Mouse (Mus musculus) forebrain, embryonic 13.5 days (tissue): ENCODE measurements around the gene Cox20. TPM values are rescaled to one million over a fixed set of nuclear protein-coding genes. Genes with fewer than 3 reads are reported as not detected.
A peak's percentile ranks its signal among the peaks of the same experiment; 100 is the strongest.

Source experiments
- ATAC-seq: fragments of 200-750 bp; cut with Nextera tagmentation; 2 replicates; pipeline ENCODE4 v1.8.0; 2017
- H3K27ac ChIP-seq: fragments of 300-500 bp; sonication (generic); 2 replicates; pipeline ENCODE4 v1.5.1; 2015; ENCODE audit warnings: inconsistent platforms, mild to moderate bottlenecking, moderate library complexity
- H3K27me3 ChIP-seq: fragments of 300-500 bp; sonication (generic); 2 replicates; pipeline ENCODE4 v1.6.1; 2015; ENCODE audit warnings: mild to moderate bottlenecking, inconsistent platforms
- H3K36me3 ChIP-seq: fragments of 300-500 bp; sonication (generic); 2 replicates; pipeline ENCODE4 v1.6.1; 2015; ENCODE audit warnings: mild to moderate bottlenecking, inconsistent platforms; ENCODE audit not compliant: poor library complexity, severe bottlenecking
- H3K4me1 ChIP-seq: fragments of 300-500 bp; sonication (generic); 2 replicates; pipeline ENCODE4 v1.6.1; 2015; ENCODE audit warnings: inconsistent platforms
- H3K4me2 ChIP-seq: fragments of 300-500 bp; sonication (generic); 2 replicates; pipeline ENCODE4 v1.6.1; 2015; ENCODE audit warnings: inconsistent platforms, mild to moderate bottlenecking, moderate library complexity
- H3K4me3 ChIP-seq: fragments of 300-500 bp; sonication (generic); 2 replicates; pipeline ENCODE4 v1.5.1; 2015; ENCODE audit warnings: mild to moderate bottlenecking, inconsistent platforms
- H3K9ac ChIP-seq: fragments of 300-500 bp; sonication (generic); 2 replicates; pipeline ENCODE4 v1.6.1; 2015; ENCODE audit warnings: mild to moderate bottlenecking, inconsistent platforms
- H3K9me3 ChIP-seq: fragments of 300-500 bp; sonication (generic); replicated peaks from 2 replicates; pipeline ENCODE4 v1.6.1; 2016; ENCODE audit warnings: inconsistent platforms
- WGBS: fragments of 180-500 bp; shearing (Covaris S2); methylation state at CpG from one replicate; pipeline ENCODE4 v1.1.7; 2015; 5-methylcytosine and 5-hydroxymethylcytosine counted together
- microRNA-seq: library from miRNA; unstranded; fragments of <30 nt; microRNA quantifications from one replicate; pipeline ENCODE4, GENCODE M21; 2016
- polyA plus RNA-seq: library from polyadenylated mRNA; unstranded; fragments of >200 nt; fragmentation: Nextera tagmentation; extraction: Ambion mirVana; gene quantifications from 2 replicates; pipeline ENCODE4 v1.2.1, GENCODE M21; 2015

Gene Cox20
- polyA plus RNA-seq, 1 experiment from 2014 or later: 191 TPM

DNA sequence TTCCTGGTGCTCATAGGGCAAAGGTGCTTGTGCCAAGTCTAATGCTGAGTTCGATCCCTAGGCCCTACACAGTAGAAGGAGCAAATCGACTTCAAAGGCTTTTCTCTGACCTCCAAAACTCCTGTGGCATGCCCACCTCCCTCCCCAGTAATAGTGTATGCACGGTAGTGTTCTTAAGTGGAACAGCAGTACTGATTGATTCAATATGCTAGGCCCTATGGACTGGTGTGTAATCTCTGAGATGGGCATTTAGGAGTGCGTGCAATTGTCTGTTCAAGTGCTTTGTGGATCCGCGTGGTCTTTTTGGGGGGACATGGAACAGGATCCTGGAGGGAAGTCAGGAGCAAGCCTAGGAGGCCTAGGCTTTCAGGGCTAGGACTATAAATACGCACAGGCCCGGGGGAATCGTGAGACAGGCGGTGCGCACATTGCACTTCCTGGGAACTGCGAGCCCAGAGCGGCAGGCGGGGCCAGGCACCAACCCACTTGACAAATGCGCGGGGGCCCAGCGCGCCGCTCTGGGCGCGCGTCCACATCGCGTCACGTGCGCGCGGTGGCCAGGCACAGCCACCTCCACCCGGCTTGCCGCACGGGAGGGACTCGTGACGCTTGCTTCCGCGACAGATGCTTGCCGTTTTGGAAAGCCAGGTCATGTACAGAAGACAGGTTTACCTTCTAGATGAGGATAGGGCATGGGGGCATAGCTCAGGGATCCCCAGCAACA is 49.8 kb downstream of the Cox20 start:
- peak; percentile 98 for ATAC-seq
- H3K27ac ChIP-seq: peak overlapping the region; percentile 81
- WGBS: 3% methylated on average over 36 of the region's 36 CpGs

DNA sequence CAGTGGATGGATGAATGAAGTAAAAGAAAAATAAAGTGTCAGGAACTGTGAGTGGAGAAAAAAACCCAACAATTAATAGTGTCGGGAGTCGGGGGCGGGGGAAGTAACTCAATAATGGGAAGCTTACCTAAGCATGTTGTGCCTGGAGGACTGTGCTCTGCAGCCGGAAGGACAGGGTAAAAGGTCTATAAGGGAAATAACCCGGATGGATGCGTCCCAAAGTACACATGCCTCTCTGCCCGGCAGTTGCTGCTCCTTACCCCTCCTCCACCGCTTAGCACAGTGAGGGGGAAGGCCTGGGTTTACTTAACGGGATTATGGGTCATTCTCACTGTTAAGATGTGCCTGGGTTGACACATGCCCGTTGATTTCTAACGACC is 50.3 kb downstream of the Cox20 start:
- Histone ChIP-seq H3K9ac (peak overlapping the region; percentile 69), H3K27ac (peak overlapping the region; percentile 81), H3K27me3 (no peaks in the 10 kb centered on the region), H3K4me3 (peak overlapping the region; percentile 49), H3K4me1 (peaks cover 9% of the 10 kb centered on the region; the same call in 1 of the 2 replicates), H3K4me2 (peak overlapping the region; percentile 71), H3K9me3 (no peaks in the 10 kb centered on the region), H3K36me3 (no peaks in the 10 kb centered on the region)
- peak; percentile 77 for ATAC-seq
- WGBS: 2% methylated on average over 11 of the region's 11 CpGs

More for the DNA sequence above, 49.8 kb downstream of the Cox20 start:
- Histone ChIP-seq H3K4me1 (peaks cover 9% of the 10 kb centered on the region; the same call in 1 of the 2 replicates), H3K4me2 (peak overlapping the region; percentile 71), H3K9me3 (no peaks in the 10 kb centered on the region), H3K4me3 (peak overlapping the region; percentile 49), H3K27me3 (no peaks in the 10 kb centered on the region), H3K36me3 (no peaks in the 10 kb centered on the region), H3K9ac (peak overlapping the region; percentile 69)

Small RNAs within 50 kb of the gene (microRNA-seq; reads per million reads assigned to microRNA genes)
- not detected for gene Gm27458

Other genes starting within 250 kb of the Cox20 start
- gene Desi2, start 131.7 kb upstream of the Cox20 start, polyA plus RNA-seq: 18.7 and 19.6 TPM in 2 replicates
- gene Hnrnpu, start 18.7 kb downstream of the Cox20 start, polyA plus RNA-seq: 334 and 374 TPM in 2 replicates
- 7.4 and 8.1 TPM in 2 replicates for gene Efcab2, start 87.0 kb downstream of the Cox20 start, polyA plus RNA-seq
- 2.7 and 2.9 TPM in 2 replicates for gene Kif26b, start 210.0 kb downstream of the Cox20 start, polyA plus RNA-seq